Mouse (Mus musculus) midbrain, embryonic 10.5 days (tissue): ENCODE results near the gene Calml4. TPM values are rescaled to one million over a fixed set of nuclear protein-coding genes. Genes with fewer than 3 reads are reported as not detected.

Source experiments
- polyA plus RNA-seq: library from polyadenylated mRNA; unstranded; fragments of >200 nt; fragmentation: Nextera tagmentation; extraction: Ambion mirVana; gene quantifications from 2 replicates; pipeline ENCODE4 v1.2.1, GENCODE M21; 2016

Calml4 gene
- polyA plus RNA-seq, 1 experiment from 2014 or later = 0.36 TPM

Other genes starting within 250 kb of the Calml4 start
- gene Itga11, start 180.3 kb upstream of the Calml4 start, polyA plus RNA-seq = 2.3 and 3.4 TPM in 2 replicates
- 34.5 and 41.0 TPM in 2 replicates for gene Fem1b, start 46.1 kb upstream of the Calml4 start, polyA plus RNA-seq
- gene Cln6, start 19.3 kb upstream of the Calml4 start, polyA plus RNA-seq = 10.2 and 13.3 TPM in 2 replicates
- gene Pias1, start 129.8 kb downstream of the Calml4 start, polyA plus RNA-seq = 56.8 and 63.6 TPM in 2 replicates